Mouse (Mus musculus) right cerebral cortex, postnatal 25 days (tissue): ENCODE data around the gene Echdc3.

ENCODE experiments used
- DNase-seq: peaks from one replicate; pipeline ENCODE4 v3.0.0; 2022

Echdc3 gene

GRCm38 (mm10) chr2:6220141-6220805 lies 7.4 kb upstream of the Echdc3 start:
- peak; percentile 71 for DNase-seq

- DNase-seq: no peak
Observed at GRCm38 (mm10) chr2:6212327-6212723, 508 bp downstream of the Echdc3 start.

GRCm38 (mm10) chr2:6210840-6211239 lies 2.0 kb downstream of the Echdc3 start:
- DNase-seq: no peak

GRCm38 (mm10) chr2:6209746-6210145 lies 3.1 kb downstream of the Echdc3 start:
- no peak for DNase-seq

- DNase-seq: peak; percentile 58
Observed at GRCm38 (mm10) chr2:6209116-6209515, 3.7 kb downstream of the Echdc3 start.

GRCm38 (mm10) chr2:6207736-6208135 lies 5.1 kb downstream of the Echdc3 start:
- no peak for DNase-seq

GRCm38 (mm10) chr2:6196363-6196973 lies 16.4 kb downstream of the Echdc3 start:
- no peak for DNase-seq

GRCm38 (mm10) chr2:6195468-6196239 lies 17.2 kb downstream of the Echdc3 start:
- DNase-seq: no peak

GRCm38 (mm10) chr2:6194497-6194896 lies 18.3 kb downstream of the Echdc3 start:
- DNase-seq: no peak

- DNase-seq: no peak
Observed at GRCm38 (mm10) chr2:6193591-6193973, 19.3 kb downstream of the Echdc3 start.

GRCm38 (mm10) chr2:6192820-6193590 lies 19.8 kb downstream of the Echdc3 start:
- DNase-seq: peak; percentile 62

GRCm38 (mm10) chr2:6190036-6190435 lies 22.8 kb downstream of the Echdc3 start:
- no peak for DNase-seq

- no peak for DNase-seq
Observed at GRCm38 (mm10) chr2:6189675-6189998, 23.2 kb downstream of the Echdc3 start.

- no peak for DNase-seq
Observed at GRCm38 (mm10) chr2:6188891-6189674, 23.8 kb downstream of the Echdc3 start.

GRCm38 (mm10) chr2:6187418-6187817 lies 25.4 kb downstream of the Echdc3 start:
- DNase-seq: no peak

GRCm38 (mm10) chr2:6186913-6187312 lies 25.9 kb downstream of the Echdc3 start:
- no peak for DNase-seq

- DNase-seq: no peak
Observed at GRCm38 (mm10) chr2:6179749-6180117, 33.1 kb downstream of the Echdc3 start.

GRCm38 (mm10) chr2:6178901-6179748 lies 33.7 kb downstream of the Echdc3 start:
- DNase-seq: no peak

- DNase-seq: no peak
Observed at GRCm38 (mm10) chr2:6173013-6173412, 39.8 kb downstream of the Echdc3 start.

- no peak for DNase-seq
Observed at GRCm38 (mm10) chr2:6168560-6168959, 44.3 kb downstream of the Echdc3 start.

GRCm38 (mm10) chr2:6167843-6168558 lies 44.8 kb downstream of the Echdc3 start:
- DNase-seq: peak; percentile 56
